Mouse (Mus musculus) CH12.LX (cell line): ENCODE results near the gene Calhm2.

ENCODE experiments used
- BHLHE40 ChIP-seq: IDR thresholded peaks from 2 replicates; pipeline ENCODE4 v1.6.1; 2011; ENCODE audit warnings: mild to moderate bottlenecking, low read depth, low read length, improper control_type of control experiment
- CHD2 ChIP-seq: IDR thresholded peaks from 2 replicates; pipeline ENCODE4 v1.6.1; 2011; ENCODE audit warnings: low read length, improper control_type of control experiment
- CTCF ChIP-seq, 2 experiments: IDR thresholded peaks in 1 of 2; conservative IDR thresholded peaks in 1 of 2; 2 replicates each; pipeline ENCODE4 v1.5.1; 2011 to 2012; ENCODE audit warnings: low read depth in 2 of 2, low read length in 2 of 2, improper control_type of control experiment in 1 of 2, inconsistent platforms in 1 of 2, mild to moderate bottlenecking in 1 of 2, moderate library complexity in 1 of 2
- EP300 ChIP-seq: IDR thresholded peaks from 2 replicates; pipeline ENCODE4 v1.6.1; 2011; ENCODE audit warnings: low read length, improper control_type of control experiment
- ETS1 ChIP-seq: conservative IDR thresholded peaks from 2 replicates; pipeline ENCODE4 v1.6.1; 2012; ENCODE audit warnings: low read depth, mild to moderate bottlenecking, inconsistent platforms, low read length, improper control_type of control experiment, moderate library complexity
- MAFK ChIP-seq: IDR thresholded peaks from 2 replicates; pipeline ENCODE4 v1.6.1; 2011; ENCODE audit warnings: low read length, improper control_type of control experiment; ENCODE audit not compliant: insufficient replicate concordance
- MEF2A ChIP-seq: IDR thresholded peaks from 2 replicates; pipeline ENCODE4 v1.6.1; 2014; ENCODE audit warnings: low read depth, mild to moderate bottlenecking, inconsistent platforms, low read length, improper control_type of control experiment, borderline replicate concordance
- NRF1 ChIP-seq: IDR thresholded peaks from 2 replicates; pipeline ENCODE4 v1.6.1; 2014; ENCODE audit warnings: low read depth, mild to moderate bottlenecking, inconsistent platforms, low read length, improper control_type of control experiment, moderate library complexity
- POLR2A ChIP-seq: IDR thresholded peaks from 2 replicates; pipeline ENCODE4 v1.6.1; 2011; ENCODE audit warnings: low read depth, mild to moderate bottlenecking, improper control_type of control experiment, low read length
- POLR2AphosphoS2 ChIP-seq: IDR thresholded peaks from 2 replicates; pipeline ENCODE4 v1.6.1; 2011; ENCODE audit warnings: low read depth, low read length, improper control_type of control experiment
- RCOR1 ChIP-seq: conservative IDR thresholded peaks from 2 replicates; pipeline ENCODE4 v1.6.1; 2012; ENCODE audit warnings: low read depth, mild to moderate bottlenecking, inconsistent platforms, low read length, improper control_type of control experiment
- USF1 ChIP-seq: IDR thresholded peaks from 2 replicates; pipeline ENCODE4 v1.6.1; 2014; ENCODE audit warnings: low read depth, mild to moderate bottlenecking, inconsistent platforms, low read length, improper control_type of control experiment
- ZKSCAN1 ChIP-seq: IDR thresholded peaks from 2 replicates; pipeline ENCODE4 v1.6.1; 2012; ENCODE audit warnings: low read depth, inconsistent platforms, low read length, improper control_type of control experiment, borderline replicate concordance

DNA sequence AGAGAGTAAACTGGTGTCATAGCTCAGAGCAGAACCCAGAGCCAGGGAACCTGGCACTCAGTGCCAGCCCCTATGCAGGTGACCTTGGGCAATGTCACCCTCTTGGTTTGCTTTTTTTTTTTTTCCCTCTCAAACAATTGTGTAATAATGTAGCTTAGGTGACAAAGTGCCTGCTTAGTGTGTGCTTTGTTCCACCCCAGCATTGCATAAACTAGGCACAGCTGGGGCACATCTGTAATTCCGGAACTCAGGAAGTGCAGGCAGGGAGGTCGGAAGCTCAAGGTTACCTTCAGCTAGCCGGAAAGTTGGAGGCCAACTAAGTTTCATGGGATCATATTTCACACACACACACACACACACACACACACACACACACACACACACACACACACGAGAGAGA, 11.8 kb upstream of the Calhm2 start:
- no peak for TF ChIP-seq POLR2A
- TF ChIP-seq POLR2AphosphoS2: no peak
- TF ChIP-seq EP300: no peak
- no peak for TF ChIP-seq CTCF (conservative IDR thresholded peaks at IDR 0.05 in 1 of 2, IDR thresholded peaks at IDR 0.05 in 1 of 2; ENCODE audit: low read depth in 2 of 2, low read length in 2 of 2)
- no peak for TF ChIP-seq MAFK
- no peak for TF ChIP-seq CHD2
- TF ChIP-seq NRF1: no peak
- TF ChIP-seq USF1: no peak
- no peak for TF ChIP-seq BHLHE40
- no peak for TF ChIP-seq ZKSCAN1
- no peak for TF ChIP-seq MEF2A
- no peak for TF ChIP-seq ETS1
- no peak for TF ChIP-seq RCOR1
